Mouse (Mus musculus) adrenal gland, adult 8-10 months (tissue): Measurements from ENCODE around the gene Xlr4a. TPM values are rescaled to one million over a fixed set of nuclear protein-coding genes. Genes with fewer than 3 reads are reported as not detected.
"Not testable (repeated sequence)": the region's sequence is repeated elsewhere in the genome, so short reads cannot be mapped to it uniquely, and the experiment has no call there.

ENCODE experiments used
- DNase-seq: peaks from one replicate; pipeline ENCODE4 v3.0.0; 2022
- total RNA-seq, 4 experiments: library from RNA; stranded (reverse); gene quantifications; 2 replicates each; pipeline ENCODE4 v1.2.4; 2022

Xlr4a gene
- total RNA-seq: 1 to 10 TPM in 3 of 4 experiments, under 1 TPM in 1; 0.20 to 9.6 (median 1.4) TPM

- not testable (repeated sequence) for DNase-seq
Measured at GRCm38 (mm10) chrX:73082267-73083055, at the start of gene Xlr4a. Gene Xlr4a, minus strand, starts transcription at chrX:73082478.

DNA sequence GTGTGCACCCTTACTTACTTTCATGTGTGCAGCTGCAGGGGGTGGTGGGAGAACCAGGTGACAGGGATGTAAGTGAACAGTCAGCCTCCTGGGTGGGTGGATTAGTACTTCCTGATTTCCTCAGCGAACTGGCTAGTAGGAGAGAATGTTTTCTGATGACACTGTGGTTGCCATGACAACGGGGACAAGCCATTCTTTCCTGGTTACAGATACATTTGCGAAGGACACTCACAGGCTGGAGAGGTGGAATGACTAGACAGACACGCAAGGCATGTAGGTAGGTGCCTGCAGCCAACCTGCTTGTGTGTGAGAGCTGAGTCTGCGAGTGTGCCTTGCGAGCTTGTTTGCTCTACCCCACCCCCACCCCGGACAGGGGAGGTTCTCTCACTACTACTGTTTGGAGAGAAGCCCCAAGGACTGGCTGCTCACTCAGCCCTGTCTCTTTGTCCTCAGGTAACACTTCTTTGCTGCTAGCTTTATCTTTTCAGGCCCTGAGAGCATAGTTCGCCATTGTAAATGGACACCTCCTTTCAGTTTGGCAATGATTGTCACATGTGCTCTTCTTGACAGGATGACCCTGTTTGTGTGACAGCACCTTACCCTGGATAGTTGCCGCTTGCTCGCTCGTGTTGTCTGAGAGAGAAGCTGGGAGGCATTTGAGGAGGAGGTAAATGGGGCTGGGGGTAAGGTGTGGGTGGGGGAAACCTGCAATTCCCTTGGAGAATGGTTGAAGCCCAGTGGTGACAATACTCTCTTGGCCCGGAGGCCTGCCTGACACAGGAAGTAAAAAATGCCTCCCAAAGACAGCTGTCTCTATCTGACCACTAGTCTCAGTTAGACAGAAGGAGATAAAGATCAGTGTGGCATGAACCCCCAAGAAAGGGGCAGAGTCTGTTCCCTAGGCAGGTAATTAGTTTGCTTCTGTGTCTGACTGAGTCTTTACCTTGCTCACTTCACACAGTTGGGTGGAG, 40.9 kb upstream of the Xlr4a start:
- not testable (repeated sequence) for DNase-seq

- DNase-seq: not testable (repeated sequence)
Measured at GRCm38 (mm10) chrX:73116747-73117146, 34.5 kb upstream of the Xlr4a start, which contains the start of gene Gm14685. Gene Gm14685, plus strand, starts transcription at chrX:73117047.

- DNase-seq: not testable (repeated sequence)
Measured at GRCm38 (mm10) chrX:73096941-73097508, 14.7 kb upstream of the Xlr4a start, which contains the start of gene Xlr3a. Gene Xlr3a, minus strand, starts transcription at chrX:73097095.

GRCm38 (mm10) chrX:73066765-73067312, 15.4 kb downstream of the Xlr4a start:
- DNase-seq: not testable (repeated sequence)

DNA sequence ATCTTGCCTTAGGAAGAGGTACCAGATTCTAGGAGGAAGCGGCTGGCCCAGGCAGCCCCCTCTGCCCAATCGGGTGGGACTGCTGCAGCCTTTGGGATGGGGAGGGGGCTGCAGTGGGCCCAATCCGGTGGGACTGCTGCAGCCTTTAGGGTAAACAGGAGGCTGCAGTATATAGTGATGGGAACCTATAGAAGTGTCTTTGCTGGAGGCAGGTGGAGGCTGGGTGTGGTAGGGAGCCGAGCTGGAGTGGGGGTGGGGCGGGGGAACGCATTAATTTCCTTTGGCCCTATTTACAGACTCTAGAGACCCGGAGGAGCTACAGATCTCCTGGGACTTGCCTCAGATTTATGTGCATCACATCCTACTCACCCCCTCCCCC, 17.9 kb downstream of the Xlr4a start, which contains the start of gene Pnma3:
TSS of gene Pnma3 (plus strand) at position 373 of the 379 bp plus-strand sequence.
- DNase-seq: no peak

- no peak for DNase-seq
Measured at GRCm38 (mm10) chrX:73063512-73064414, 18.5 kb downstream of the Xlr4a start.

DNA sequence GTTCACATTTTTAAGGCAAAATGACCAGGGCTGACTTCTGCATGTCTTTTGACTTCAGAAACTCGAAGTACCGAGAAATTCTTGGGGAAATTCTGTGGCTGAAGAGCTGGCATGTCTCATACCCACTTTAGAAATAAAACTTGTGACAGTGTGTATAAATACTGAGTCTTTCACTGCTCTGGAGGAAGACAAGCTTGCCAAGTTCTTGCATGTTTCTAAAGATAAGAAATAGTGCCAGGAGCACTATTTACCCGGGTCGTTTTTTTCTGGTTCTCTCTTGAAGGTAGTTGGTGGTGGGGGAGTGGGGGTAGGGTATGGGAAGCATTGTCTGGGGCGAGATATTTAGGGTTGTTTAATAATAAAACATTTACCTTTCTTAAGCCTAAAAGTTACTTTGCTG, 20.0 kb downstream of the Xlr4a start:
- DNase-seq: no peak

DNA sequence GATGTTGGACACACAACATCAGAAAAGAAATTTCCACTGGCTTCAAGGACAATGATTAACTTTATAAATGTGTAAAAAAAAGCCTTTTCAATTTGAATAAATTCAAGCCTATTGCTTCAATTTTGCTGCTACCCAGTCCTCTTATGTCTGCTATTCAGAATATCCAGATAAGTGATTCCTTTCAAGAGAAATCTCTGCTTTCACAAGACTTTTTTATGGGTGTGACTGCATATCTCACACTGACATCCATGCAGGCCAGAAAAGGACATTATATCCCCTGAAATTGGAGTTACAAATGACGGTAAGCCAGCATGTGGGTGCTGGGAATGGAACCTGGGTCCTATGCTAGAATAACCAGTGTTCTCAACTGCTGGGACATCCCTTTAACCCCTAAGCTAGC, 20.8 kb downstream of the Xlr4a start:
- DNase-seq: no peak

- peak; percentile 84 for DNase-seq
Measured at GRCm38 (mm10) chrX:73053860-73054563, 28.3 kb downstream of the Xlr4a start.

- no peak for DNase-seq
Measured at GRCm38 (mm10) chrX:73039666-73040065, 42.6 kb downstream of the Xlr4a start.

- no peak for DNase-seq
Measured at GRCm38 (mm10) chrX:73038831-73039230, 43.4 kb downstream of the Xlr4a start.

DNA sequence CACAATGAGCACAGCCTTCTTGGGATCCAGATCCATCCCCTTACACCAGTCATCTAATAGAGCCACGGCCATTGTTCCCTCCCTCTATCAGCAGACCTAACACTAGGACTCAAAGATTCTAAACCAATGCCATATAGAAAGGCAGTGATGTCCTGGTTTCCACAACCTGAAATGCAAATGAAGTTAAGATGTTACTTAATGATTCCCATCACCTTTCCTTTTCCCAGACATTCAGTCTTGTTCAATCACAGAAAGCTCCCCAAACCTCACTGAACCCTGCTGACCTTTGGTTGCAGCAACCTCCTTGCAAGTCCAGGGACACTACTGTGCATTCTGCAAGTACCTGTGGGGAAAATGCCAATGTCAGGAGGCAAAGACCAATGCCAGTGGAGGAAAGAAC, 45.3 kb downstream of the Xlr4a start, which contains the start of gene Pnma5:
TSS of gene Pnma5 (minus strand) at position 101 of the 400 bp plus-strand sequence.
- DNase-seq: no peak

Other genes with a start within 250 kb of the Xlr4a start
- 10 to 100 TPM; 46.3 to 58.9 (median 52.7) TPM for gene Cetn2, start 164.1 kb downstream of the Xlr4a start, total RNA-seq
- gene Nsdhl, start 163.9 kb downstream of the Xlr4a start, total RNA-seq: 10 to 100 TPM; 28.4 to 40.3 (median 31.8) TPM
- 1 to 10 TPM; 1.6 to 3.2 (median 2.2) TPM for gene Zfp185, start 95.1 kb downstream of the Xlr4a start, total RNA-seq
- gene Pnma5, start 45.4 kb downstream of the Xlr4a start, total RNA-seq: under 1 TPM; 0.18 to 0.51 (median 0.42) TPM
- gene Pnma3, start 17.7 kb downstream of the Xlr4a start, total RNA-seq: under 1 TPM; 0.20 to 1.00 (median 0.65) TPM
- gene Xlr3a, start 14.6 kb upstream of the Xlr4a start, total RNA-seq: 1 to 10 TPM in 3 of 4 experiments, under 1 TPM in 1; 0.31 to 5.1 (median 3.3) TPM
- not detected for gene Gm14685, start 34.6 kb upstream of the Xlr4a start, total RNA-seq
- not detected for gene Xlr5b, start 66.3 kb upstream of the Xlr4a start, total RNA-seq
- gene DXBay18, start 67.0 kb upstream of the Xlr4a start, total RNA-seq: under 1 TPM in 1 of 4 experiments, not detected in 3; 0.13 TPM
- not detected for gene Spin2d, start 94.5 kb upstream of the Xlr4a start, total RNA-seq
- 10 to 100 TPM in 2 of 4 experiments, 1 to 10 TPM in 2; 2.5 to 34.0 (median 13.8) TPM for gene Xlr3b, start 109.7 kb upstream of the Xlr4a start, total RNA-seq
- gene Xlr4b, start 131.9 kb upstream of the Xlr4a start, total RNA-seq: 1 to 10 TPM in 2 of 4 experiments, not detected in 2; 1.9 to 2.6 TPM
- 10 to 100 TPM in 3 of 4 experiments, 1 to 10 TPM in 1; 9.7 to 11.8 (median 11.6) TPM for gene F8a, start 145.8 kb upstream of the Xlr4a start, total RNA-seq
- gene Xlr4c, start 160.7 kb upstream of the Xlr4a start, total RNA-seq: 1 to 10 TPM in 2 of 4 experiments, not detected in 2; 1.4 to 5.8 TPM
- not detected for gene Xlr3c, start 182.9 kb upstream of the Xlr4a start, total RNA-seq
- not detected for gene Xlr5a, start 210.5 kb upstream of the Xlr4a start, total RNA-seq
- not detected for gene Xlr5c, start 210.5 kb upstream of the Xlr4a start, total RNA-seq